Mouse (Mus musculus) fibroblast of lung, adult 2 months (primary cell): ENCODE measurements around the gene Tnp2.

Source experiments
- DNase-seq: peaks from one replicate; pipeline ENCODE4 v3.0.0-alpha.2; 2011; ENCODE audit warnings: low read depth

Gene Tnp2

GRCm38 (mm10) chr16:10768821-10769220, 19.6 kb downstream of the Tnp2 start:
- DNase-seq: no peak

GRCm38 (mm10) chr16:10767158-10767557, 21.3 kb downstream of the Tnp2 start:
- peak; percentile 30 for DNase-seq

DNA sequence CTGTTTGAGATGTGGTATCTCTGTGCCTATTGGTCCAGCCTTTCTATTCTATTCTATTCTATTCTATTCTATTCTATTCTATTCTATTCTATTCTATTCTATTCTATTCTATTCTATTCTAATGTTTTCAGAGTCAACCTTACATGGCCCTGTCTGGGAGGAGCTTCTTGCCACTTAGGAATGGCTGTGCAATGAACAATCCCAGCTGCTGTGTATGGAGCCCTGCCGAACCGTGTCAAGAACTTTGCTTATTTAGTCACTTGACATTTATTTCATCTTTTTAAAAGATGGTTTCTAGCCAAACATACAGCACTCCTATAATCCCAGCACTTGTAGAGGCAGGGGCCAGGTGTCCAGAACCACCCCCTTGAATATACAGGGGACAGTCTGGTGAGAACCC, 24.1 kb downstream of the Tnp2 start:
- DNase-seq: no peak

DNA sequence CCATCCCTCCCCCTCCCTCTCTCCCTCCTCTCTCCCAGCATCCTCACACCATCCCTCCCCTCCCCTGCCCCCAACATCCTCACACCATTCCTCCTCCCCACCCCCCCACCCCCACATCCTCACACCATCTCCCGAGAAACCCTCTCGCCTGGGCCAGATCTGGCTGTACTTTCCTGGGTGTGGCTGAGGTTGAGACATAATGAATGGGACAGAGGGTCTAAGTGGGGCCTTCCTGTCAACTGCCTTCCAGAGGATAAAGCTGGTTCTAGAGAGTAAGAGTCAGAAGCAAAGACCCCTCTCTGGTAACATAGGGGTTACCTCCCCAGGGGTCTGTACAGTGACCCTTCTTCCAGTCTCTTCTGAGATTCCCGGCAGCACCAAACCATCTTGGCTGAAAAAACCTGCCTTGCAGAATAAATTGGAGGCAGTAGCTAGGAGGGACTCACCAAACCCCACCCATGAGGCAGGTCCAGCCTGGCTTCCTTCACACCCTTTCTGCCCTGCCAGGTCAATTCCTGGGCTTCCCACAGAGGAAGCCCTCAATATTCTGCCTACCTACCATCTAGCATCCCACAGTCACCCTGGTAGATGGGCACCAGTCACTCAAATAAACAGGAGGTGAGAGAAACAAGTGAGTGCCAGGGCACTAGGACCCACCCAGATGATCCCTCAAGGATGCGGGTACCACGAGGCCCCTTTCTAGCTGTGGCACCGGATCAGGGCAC, 24.8 kb downstream of the Tnp2 start:
- DNase-seq: no peak

- DNase-seq: no peak
Observed at GRCm38 (mm10) chr16:10762569-10763180, 25.8 kb downstream of the Tnp2 start.

GRCm38 (mm10) chr16:10761182-10761581, 27.3 kb downstream of the Tnp2 start:
- no peak for DNase-seq

DNA sequence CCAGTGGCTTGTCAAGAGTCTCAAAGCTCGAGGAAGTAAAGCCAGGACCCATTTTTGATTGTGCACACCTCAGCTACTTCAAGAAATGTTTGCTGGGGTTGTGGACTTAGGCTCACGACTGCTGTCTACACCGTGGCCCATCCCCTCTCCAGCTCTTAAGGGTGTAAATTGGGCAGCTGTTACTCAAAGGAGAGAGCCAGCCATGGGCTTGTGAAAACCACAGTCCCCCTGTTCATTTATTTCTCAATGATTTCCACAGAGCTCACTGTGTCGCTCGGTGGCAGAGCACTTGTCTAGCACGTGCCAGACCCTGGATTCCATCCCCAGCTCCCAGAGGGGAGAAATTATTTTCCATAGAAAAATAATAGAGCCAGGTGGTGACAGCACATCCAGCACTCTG, 32.3 kb downstream of the Tnp2 start:
- DNase-seq: no peak

- DNase-seq: peak; percentile 91
Observed at GRCm38 (mm10) chr16:10754521-10755296, 33.8 kb downstream of the Tnp2 start.

DNA sequence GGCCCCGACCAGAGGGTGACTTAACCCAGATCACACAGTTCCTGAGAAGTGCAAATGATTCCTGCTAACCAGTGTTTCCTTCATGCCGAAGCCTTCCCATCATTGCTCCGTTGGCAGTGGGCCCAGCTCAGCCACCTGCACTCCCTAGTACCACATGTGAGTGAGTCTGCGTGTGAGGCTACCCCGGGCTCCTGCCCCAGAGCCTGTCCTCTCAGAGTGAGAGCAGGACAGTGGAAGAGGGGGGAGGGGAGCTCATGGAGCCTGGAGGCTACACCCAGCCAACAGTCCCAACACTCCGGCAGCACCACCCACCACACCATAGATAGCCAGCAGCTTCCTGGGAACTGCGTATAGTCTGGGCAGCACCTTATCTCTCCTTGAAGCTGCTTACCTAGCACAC, 38.6 kb downstream of the Tnp2 start:
- no peak for DNase-seq

DNA sequence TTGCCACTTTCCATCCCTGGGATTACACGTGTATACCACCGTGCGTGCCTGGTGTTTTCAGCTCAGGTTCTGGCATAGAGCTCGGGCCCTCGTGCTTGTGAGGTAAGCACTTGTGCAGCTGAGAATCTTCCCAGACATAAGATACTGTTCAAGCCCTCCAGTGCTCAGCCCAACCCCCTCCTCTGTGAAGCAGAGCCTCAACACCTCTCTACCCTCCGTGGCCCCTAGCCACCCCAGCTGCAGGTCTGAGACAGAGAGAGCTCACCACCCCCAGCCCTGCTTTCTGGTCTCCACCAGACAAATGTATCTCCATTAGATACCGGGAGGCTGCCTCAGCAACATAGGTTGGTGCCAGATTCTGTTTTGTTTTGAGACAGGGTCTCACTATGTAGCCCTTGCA, 39.2 kb downstream of the Tnp2 start:
- DNase-seq: no peak

DNA sequence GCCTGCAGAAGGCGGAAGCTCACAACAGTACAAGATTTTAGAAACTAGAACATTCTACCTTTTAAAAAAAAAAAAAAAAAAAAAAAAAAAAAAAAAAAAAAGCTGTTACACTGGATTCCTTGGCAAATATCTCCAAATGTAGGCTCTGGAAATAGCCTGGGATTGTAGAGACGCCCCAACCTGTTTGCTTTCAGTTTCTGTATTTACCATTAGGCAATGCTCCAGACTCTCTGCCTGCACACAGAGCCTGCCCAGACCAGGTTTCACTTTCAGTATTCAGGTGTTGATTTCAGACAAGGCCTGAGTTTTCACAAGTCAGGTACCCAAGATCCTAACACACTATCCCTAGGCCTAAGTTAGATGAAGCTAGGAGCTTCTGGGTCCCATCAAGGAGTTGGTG, 47.4 kb downstream of the Tnp2 start:
- no peak for DNase-seq

GRCm38 (mm10) chr16:10739854-10740398, 48.5 kb downstream of the Tnp2 start:
- no peak for DNase-seq

GRCm38 (mm10) chr16:10738866-10739265, 49.6 kb downstream of the Tnp2 start:
- no peak for DNase-seq
